Mouse (Mus musculus) left cerebral cortex, postnatal 25 days (tissue): ENCODE measurements around the gene Retnlg. TPM values are rescaled to one million over a fixed set of nuclear protein-coding genes. Genes with fewer than 3 reads are reported as not detected.

ENCODE experiments used
- total RNA-seq, 2 experiments: library from RNA; stranded (reverse); gene quantifications; 2 replicates each; pipeline ENCODE4 v1.2.3; 2021

Gene Retnlg
- total RNA-seq, 2 experiments from 2014 or later = not detected

Other genes with a start within 250 kb of the Retnlg start
- gene Trat1, start 100.6 kb upstream of the Retnlg start, total RNA-seq = under 1 TPM in 1 of 2 experiments, not detected in 1; 0.18 TPM
- gene Retnlb, start 55.8 kb upstream of the Retnlg start, total RNA-seq = not detected
- not detected for gene Retnla, start 30.1 kb upstream of the Retnlg start, total RNA-seq
- 10 to 100 TPM; 79.8 to 82.3 TPM for gene Dzip3, start 121.5 kb downstream of the Retnlg start, total RNA-seq
- 1 to 10 TPM; 2.2 to 2.8 TPM for gene Cip2a, start 121.6 kb downstream of the Retnlg start, total RNA-seq
- under 1 TPM; 0.53 to 0.64 TPM for gene Myh15, start 184.9 kb downstream of the Retnlg start, total RNA-seq